Mouse (Mus musculus) hindbrain, postnatal 0 days (tissue): ENCODE measurements around the gene Lamc3. TPM values are rescaled to one million over a fixed set of nuclear protein-coding genes. Genes with fewer than 3 reads are reported as not detected.

Experiments used
- ATAC-seq: fragments of 200-750 bp; cut with Nextera tagmentation; 2 replicates; pipeline ENCODE4 v1.8.0; 2017; ENCODE audit warnings: mild to moderate bottlenecking, moderate TSS enrichment, moderate library complexity
- DNase-seq: peaks from one replicate; pipeline ENCODE4 v3.0.0-alpha.2; 2015; ENCODE audit warnings: low spot score
- H3K27ac ChIP-seq: fragments of 300-500 bp; sonication (generic); 2 replicates; pipeline ENCODE4 v1.5.1; 2014; ENCODE audit warnings: mild to moderate bottlenecking
- H3K27me3 ChIP-seq: fragments of 300-500 bp; sonication (generic); 2 replicates; pipeline ENCODE4 v1.6.1; 2014; ENCODE audit warnings: low read length, mixed read lengths; ENCODE audit not compliant: insufficient read depth
- H3K36me3 ChIP-seq: fragments of 300-500 bp; sonication (generic); 2 replicates; pipeline ENCODE4 v1.6.1; 2014; ENCODE audit warnings: low read length, mixed read lengths; ENCODE audit not compliant: insufficient read depth
- H3K4me1 ChIP-seq: fragments of 300-500 bp; sonication (generic); 2 replicates; pipeline ENCODE4 v1.6.1; 2014; ENCODE audit warnings: antibody characterized with exemption, low read length, mixed read lengths; ENCODE audit not compliant: insufficient read depth
- H3K4me2 ChIP-seq: fragments of 300-500 bp; sonication (generic); 2 replicates; pipeline ENCODE4 v1.6.1; 2014; ENCODE audit warnings: low read depth, mild to moderate bottlenecking, low read length, moderate library complexity, mixed read lengths
- H3K4me3 ChIP-seq: fragments of 300-500 bp; sonication (generic); 2 replicates; pipeline ENCODE4 v1.5.1; 2014; ENCODE audit warnings: low read length
- H3K9ac ChIP-seq: fragments of 300-500 bp; sonication (generic); replicated peaks from 2 replicates; pipeline ENCODE4 v1.6.1; 2014; ENCODE audit warnings: mild to moderate bottlenecking, low read length, moderate library complexity, mixed read lengths
- H3K9me3 ChIP-seq: fragments of 300-500 bp; sonication (generic); 2 replicates; pipeline ENCODE4 v1.6.1; 2016; ENCODE audit warnings: low read length, mixed read lengths
- CTCF ChIP-seq: IDR thresholded peaks from 2 replicates; pipeline ENCODE4 v1.5.1; 2016; ENCODE audit warnings: antibody characterized with exemption, control low read depth, low read depth
- WGBS: fragments of 180-500 bp; shearing (Covaris S2); extraction: QIAGEN DNeasy Blood & Tissue Kit; methylation state at CpG from one replicate; pipeline ENCODE4 v1.1.7; 2014; 5-methylcytosine and 5-hydroxymethylcytosine counted together
- polyA plus RNA-seq: library from polyadenylated mRNA; unstranded; fragments of >200 nt; fragmentation: Nextera tagmentation; extraction: Ambion mirVana; gene quantifications from 2 replicates; pipeline ENCODE4 v1.2.1, GENCODE M21; 2015
- total RNA-seq: library from RNA; depleted of rRNA; stranded (reverse); fragments of >200 nt; gene quantifications from 2 replicates; pipeline ENCODE4 v1.2.3, GENCODE M21; 2014; rRNA removed

Lamc3 gene
- total RNA-seq, result 11.6 and 12.9 TPM in 2 replicates
- polyA plus RNA-seq, result 2.0 and 2.1 TPM in 2 replicates

GRCm38 (mm10) chr2:31887030-31887429 is at the start of gene Lamc3:
Gene Lamc3 (plus strand): TSS chr2:31887291.
- H3K4me3 ChIP-seq, result peak within 1 kb of the TSS; percentile 16; the same call in 1 of the 2 replicates
- no peaks in the 10 kb centered on the region for H3K4me1 ChIP-seq
- H3K9me3 ChIP-seq, result no peaks in the 10 kb centered on the region
- peak within 1 kb of the TSS; percentile 24; the same call in 1 of the 2 replicates for H3K4me2 ChIP-seq
- DNase-seq (no peak), ATAC-seq (peak; percentile 37)
- 8% methylated on average over 26 of the region's 26 CpGs for WGBS
- TF ChIP-seq CTCF, result peak; percentile 75
- no peak within 1 kb of the TSS for H3K27ac ChIP-seq
- H3K9ac ChIP-seq, result no peak within 1 kb of the TSS
- no peaks in the 10 kb centered on the region for H3K36me3 ChIP-seq
- peaks cover 22% of the 10 kb centered on the region for H3K27me3 ChIP-seq

DNA sequence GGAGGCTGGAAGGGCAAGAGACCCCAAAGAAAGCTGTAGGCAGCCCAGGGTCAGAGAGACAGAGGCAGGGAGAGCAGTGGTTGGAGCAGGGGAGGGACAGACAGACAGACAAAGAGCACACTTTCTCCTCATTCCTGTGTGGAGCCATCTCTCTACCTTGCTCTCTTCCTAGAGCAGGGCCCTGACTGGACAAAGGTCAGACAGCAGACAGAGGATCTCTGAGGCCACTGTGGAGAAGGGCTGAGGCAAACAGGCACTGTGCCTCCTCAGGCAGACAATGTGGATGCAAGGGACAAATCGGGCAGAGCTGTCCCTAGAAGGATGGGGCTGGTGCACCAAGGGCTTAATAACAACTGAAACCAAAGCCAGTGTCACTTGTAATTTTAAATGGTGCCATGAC is 48.2 kb upstream of the Lamc3 start:
- TF ChIP-seq CTCF, result no peak
- no peak for ATAC-seq
- Histone ChIP-seq H3K4me1 (no peaks in the 10 kb centered on the region), H3K27me3 (0 out of 2 replicates have a peak, but pooled peaks cover 2% of the 10 kb centered on the region), H3K9ac (no peak overlapping the region), H3K36me3 (no peaks in the 10 kb centered on the region), H3K27ac (no peak overlapping the region), H3K4me3 (no peak overlapping the region), H3K9me3 (no peaks in the 10 kb centered on the region), H3K4me2 (no peak overlapping the region)
- no peak for DNase-seq
- WGBS, result 50% methylated on average over 1 of the region's 1 CpGs

DNA sequence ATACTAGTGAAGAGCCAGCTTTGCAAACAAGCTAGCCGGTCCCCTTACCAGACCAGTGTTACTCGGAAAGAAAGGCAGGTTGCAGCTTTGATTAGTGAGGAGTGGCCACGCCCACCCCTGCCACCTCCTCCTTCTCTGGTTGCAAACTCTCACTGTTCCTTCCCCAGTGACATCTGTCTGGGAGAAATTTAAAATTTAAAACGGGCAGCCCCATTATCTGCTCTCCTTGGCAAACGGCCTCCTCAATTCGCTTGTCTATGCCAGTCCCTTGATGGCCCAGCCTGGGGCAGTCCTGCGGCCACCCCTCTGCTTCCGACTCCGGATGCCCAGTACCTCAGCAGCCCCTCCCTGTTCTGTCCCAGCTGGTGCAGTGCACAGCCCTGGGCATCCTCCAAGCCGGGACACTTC is 42.4 kb upstream of the Lamc3 start:
- DNase-seq (no peak), ATAC-seq (no peak)
- Histone ChIP-seq H3K4me3 (peak overlapping the region; percentile 10; the same call in 1 of the 2 replicates), H3K9me3 (no peaks in the 10 kb centered on the region), H3K4me2 (peak overlapping the region; percentile 86), H3K36me3 (no peaks in the 10 kb centered on the region), H3K27me3 (no peaks in the 10 kb centered on the region), H3K9ac (no peak overlapping the region), H3K27ac (no peak overlapping the region), H3K4me1 (peaks cover 10% of the 10 kb centered on the region; the same call in 1 of the 2 replicates)
- no peak for TF ChIP-seq CTCF
- WGBS, result 6% methylated on average over 10 of the region's 10 CpGs

DNA sequence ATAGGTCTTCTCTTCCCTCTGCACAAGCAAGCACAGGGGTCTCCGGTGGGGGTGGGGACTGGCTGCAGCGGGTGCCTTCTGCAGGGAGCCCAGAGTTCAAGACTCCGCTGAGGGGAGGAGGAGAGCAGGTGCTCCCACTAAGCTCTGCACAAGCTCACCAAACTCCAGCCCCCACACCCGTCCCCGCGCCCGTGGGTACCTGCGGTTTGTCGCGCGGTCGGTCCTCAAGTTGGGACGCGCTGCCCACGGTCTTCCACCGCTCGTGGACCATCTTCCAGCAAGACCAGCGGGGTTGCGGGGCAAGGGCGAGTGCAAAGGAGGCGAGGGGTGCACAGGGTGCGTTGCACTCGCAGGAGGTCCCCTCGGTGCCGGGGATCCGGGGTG is 41.6 kb upstream of the Lamc3 start:
- DNase-seq (no peak), ATAC-seq (no peak; the same call in 1 of the 2 replicates)
- Histone ChIP-seq H3K9ac (peak overlapping the region; percentile 58), H3K9me3 (no peaks in the 10 kb centered on the region), H3K27me3 (no peaks in the 10 kb centered on the region), H3K4me1 (peaks cover 10% of the 10 kb centered on the region; the same call in 1 of the 2 replicates), H3K4me3 (peak overlapping the region; percentile 51), H3K4me2 (peak overlapping the region; percentile 86), H3K27ac (no peak overlapping the region), H3K36me3 (no peaks in the 10 kb centered on the region)
- WGBS, result 3% methylated on average over 26 of the region's 26 CpGs
- TF ChIP-seq CTCF, result no peak

DNA sequence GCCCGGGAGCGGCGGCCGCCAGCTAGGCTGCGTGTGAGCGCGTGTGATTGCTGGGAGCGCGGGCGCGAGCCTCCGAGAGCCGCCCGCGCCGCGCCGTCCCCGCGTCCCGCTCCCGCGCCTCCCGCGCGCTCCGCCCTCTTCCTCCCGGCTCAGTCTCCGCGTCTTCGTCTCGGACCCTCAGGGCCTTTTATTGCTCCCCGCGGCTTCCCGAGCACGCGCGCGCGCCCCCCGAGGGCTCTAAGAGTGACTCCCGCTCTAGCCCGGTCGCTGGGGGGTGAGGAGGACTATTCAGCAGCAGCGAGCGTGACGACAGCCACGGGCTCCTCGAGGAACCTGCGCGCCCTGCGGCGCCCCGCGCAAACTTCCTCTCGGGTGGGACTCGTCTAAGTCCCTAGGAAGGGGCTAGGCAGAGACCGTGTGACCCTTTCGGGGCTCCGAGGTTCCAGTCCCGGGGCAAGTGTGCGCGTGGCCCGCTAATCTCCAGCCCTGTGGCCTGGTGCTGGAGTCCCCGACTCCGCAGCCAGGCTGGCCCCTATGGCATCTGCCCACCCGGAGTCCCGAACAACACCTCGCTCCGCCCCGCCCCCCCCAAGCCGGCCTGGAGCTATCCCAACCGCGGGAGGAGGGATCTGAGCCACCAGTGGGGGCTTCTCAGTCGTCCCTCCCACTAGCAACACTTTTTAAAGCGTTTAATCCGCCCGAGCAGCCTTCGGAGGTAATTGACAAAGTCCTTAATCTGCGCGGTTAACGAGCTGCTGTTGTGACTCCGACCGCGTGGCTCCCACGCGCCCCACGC is 41.0 kb upstream of the Lamc3 start, which contains the start of gene Fibcd1:
Gene Fibcd1 (minus strand): TSS at position 110 of the 796 bp plus-strand sequence.
- under 1% methylated on average over 79 of the region's 88 CpGs for WGBS
- DNase-seq, result peak; percentile 63

DNA sequence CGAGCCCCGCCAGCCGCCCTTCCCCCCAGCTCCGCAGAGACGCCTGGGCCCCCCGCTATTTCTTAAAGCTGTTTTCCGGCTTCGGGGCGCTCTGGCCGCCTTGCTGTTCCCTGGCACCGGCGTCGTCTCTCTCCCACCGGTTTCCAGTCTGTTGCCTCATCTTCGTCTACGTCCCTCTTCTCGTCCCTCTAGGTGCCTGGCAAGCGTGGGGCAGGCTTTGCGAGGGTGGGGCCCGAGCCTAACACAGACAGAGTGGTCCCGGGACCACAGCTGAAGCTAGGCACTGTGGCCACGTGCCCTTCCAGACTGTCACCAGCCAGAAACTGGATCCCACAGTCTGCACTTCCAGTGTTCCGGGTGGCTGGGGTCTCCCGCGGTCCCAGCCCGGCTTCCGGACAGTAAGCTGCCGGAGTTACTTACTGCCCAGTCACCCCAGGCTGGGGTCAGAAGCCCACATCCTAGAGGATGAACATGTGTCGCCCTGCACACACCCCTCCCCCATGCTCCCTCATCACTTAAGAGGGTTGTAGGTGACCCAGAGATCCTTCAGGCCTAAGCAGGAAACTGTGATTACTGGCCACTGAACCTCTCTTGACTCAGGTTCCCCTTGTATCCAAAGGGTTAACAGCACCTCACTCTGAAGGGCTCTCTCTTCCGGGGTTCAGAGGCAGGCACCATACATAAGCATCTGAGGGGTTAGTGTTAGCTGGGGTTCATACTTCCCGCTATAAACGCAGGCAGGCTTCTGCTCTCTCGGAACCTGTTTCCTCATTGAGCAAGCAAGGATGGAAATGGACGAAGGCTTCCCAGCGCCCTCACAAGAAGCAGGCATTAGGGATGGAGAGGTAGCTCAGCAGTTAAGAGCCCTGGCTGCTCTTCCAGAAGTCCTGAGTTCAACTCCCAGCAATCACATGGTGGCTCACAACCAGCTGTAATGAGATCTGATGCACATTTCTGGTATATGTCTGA is 40.1 kb upstream of the Lamc3 start:
- 6% methylated on average over 35 of the region's 35 CpGs for WGBS
- no peak for ATAC-seq
- H3K4me3 ChIP-seq, result peak overlapping the region; percentile 51
- H3K9ac ChIP-seq, result no peak overlapping the region
- H3K36me3 ChIP-seq, result no peaks in the 10 kb centered on the region
- H3K4me2 ChIP-seq, result peak overlapping the region; percentile 86
- no peak overlapping the region for H3K27ac ChIP-seq
- H3K27me3 ChIP-seq, result no peaks in the 10 kb centered on the region
- H3K9me3 ChIP-seq, result no peaks in the 10 kb centered on the region
- TF ChIP-seq CTCF, result no peak
- H3K4me1 ChIP-seq, result peaks cover 10% of the 10 kb centered on the region; the same call in 1 of the 2 replicates
- no peak for DNase-seq

More for the DNA sequence above, 41.0 kb upstream of the Lamc3 start, which contains the start of gene Fibcd1:
- Histone ChIP-seq H3K27ac (no peak within 1 kb of the TSS), H3K4me2 (peak within 1 kb of the TSS; percentile 86), H3K4me3 (peak within 1 kb of the TSS; percentile 51), H3K4me1 (peaks cover 10% of the 10 kb centered on the region; the same call in 1 of the 2 replicates), H3K36me3 (no peaks in the 10 kb centered on the region), H3K9me3 (no peaks in the 10 kb centered on the region), H3K9ac (peak within 1 kb of the TSS; percentile 58), H3K27me3 (no peaks in the 10 kb centered on the region)
- ATAC-seq, result peak; percentile 44
- TF ChIP-seq CTCF, result no peak
